Mouse (Mus musculus): Measurements from ENCODE around the gene Islr2.

DNA sequence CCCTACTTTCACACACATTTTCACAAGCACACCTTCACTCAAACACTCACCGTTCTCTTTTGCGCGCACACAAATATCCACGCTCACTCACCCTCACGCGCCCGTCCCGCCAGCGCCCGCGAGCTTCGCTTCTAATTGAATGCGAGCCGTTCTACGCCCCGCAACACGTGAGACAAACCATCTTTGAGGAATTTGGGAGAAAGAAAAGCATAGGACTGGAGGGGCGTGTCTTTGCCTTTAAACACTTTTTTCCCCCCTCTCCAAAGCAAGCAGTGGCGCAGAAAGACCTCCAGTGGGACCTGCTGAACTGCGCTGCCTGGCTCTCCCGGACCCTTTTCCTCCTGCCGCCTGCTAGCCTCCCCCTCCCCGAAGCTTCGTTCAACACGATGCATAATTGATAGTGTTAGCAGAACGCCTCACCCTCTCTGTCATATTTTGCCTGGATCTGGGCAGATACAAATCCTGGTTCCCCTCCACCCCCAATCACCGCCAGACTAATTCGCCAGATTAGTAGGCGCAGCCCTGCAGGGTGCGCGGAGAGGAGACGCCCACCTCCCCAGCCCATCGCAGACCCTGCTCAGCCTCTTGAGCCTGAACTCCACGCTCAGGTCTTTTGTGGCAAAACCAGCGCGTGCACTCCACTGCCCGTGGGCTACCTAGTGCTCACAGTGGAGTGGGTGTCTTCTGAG, 2.1 kb downstream of the Islr2 start:
- TF ChIP-seq POLR2A (IDR thresholded peaks at IDR 0.05; ENCODE audit: control insufficient read depth, low read depth, low read length) (peak; percentile 34; the same call in 1 of the 2 replicates), CTCF (IDR thresholded peaks at IDR 0.05; ENCODE audit: control insufficient read depth, insufficient read depth, insufficient replicate concordance, low read depth, low read length) (no peak)

Measured in testis, adult 2 months (tissue).